Mouse (Mus musculus) cerebellum, adult 2 months (tissue): ENCODE data around the gene Enoph1.

Experiments used
- CTCF ChIP-seq: fragments of 200-500 bp; IDR thresholded peaks from 2 replicates; pipeline ENCODE4 v1.5.1; 2011; ENCODE audit warnings: low read depth, mild to moderate bottlenecking, control low read depth, low read length, moderate library complexity, borderline replicate concordance; ENCODE audit not compliant: insufficient read depth
- POLR2A ChIP-seq: fragments of 200-500 bp; IDR thresholded peaks from 2 replicates; pipeline ENCODE4 v1.6.1; 2011; ENCODE audit warnings: low read length, control low read depth, borderline replicate concordance; ENCODE audit not compliant: insufficient read depth

DNA sequence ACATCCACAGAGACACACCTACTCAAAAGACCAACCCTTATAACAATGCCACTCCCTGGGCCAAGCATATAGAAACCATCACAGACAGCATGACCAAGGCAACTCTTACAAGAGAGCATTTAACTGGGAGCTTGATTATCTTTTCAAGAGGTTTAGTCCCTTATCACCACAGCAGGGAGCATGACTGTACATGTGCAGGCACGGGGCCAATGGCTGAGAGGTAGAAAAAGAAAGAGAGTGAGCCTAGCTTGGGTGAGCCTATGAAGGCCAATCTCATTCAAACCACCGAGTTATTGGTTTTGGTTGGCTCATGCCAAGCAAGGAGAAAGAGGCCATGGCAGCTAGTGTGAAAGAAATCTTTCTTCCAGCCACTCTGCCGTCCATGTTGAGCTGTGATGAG, 34.4 kb upstream of the Enoph1 start:
- TF ChIP-seq CTCF (no peak), POLR2A (no peak)
